Mouse (Mus musculus) embryo, embryonic 11.5 days (tissue): Measurements from ENCODE around the gene Spock1.

Source experiments
- DNase-seq: peaks from one replicate; pipeline ENCODE4 v3.0.0-alpha.2; 2012; ENCODE audit warnings: low read depth, low spot score

The Spock1 gene

GRCm38 (mm10) chr13:57660523-57660922 lies 247.6 kb downstream of the Spock1 start:
- no peak for DNase-seq

- no peak for DNase-seq
These were observed 248.3 kb downstream of the Spock1 start for GRCm38 (mm10) chr13:57659872-57660271.

GRCm38 (mm10) chr13:57656606-57657005 lies 251.5 kb downstream of the Spock1 start:
- DNase-seq, result no peak

- no peak for DNase-seq
These were observed 253.8 kb downstream of the Spock1 start for GRCm38 (mm10) chr13:57654362-57654761.

GRCm38 (mm10) chr13:57651236-57651635 lies 256.9 kb downstream of the Spock1 start:
- no peak for DNase-seq

- DNase-seq, result no peak
These were observed 259.3 kb downstream of the Spock1 start for GRCm38 (mm10) chr13:57648784-57649183.

GRCm38 (mm10) chr13:57647456-57647855 lies 260.7 kb downstream of the Spock1 start:
- no peak for DNase-seq

GRCm38 (mm10) chr13:57643036-57643435 lies 265.1 kb downstream of the Spock1 start:
- no peak for DNase-seq

- no peak for DNase-seq
These were observed 266.5 kb downstream of the Spock1 start for GRCm38 (mm10) chr13:57641649-57642048.

GRCm38 (mm10) chr13:57640968-57641367 lies 267.2 kb downstream of the Spock1 start:
- no peak for DNase-seq

GRCm38 (mm10) chr13:57638820-57639219 lies 269.3 kb downstream of the Spock1 start:
- no peak for DNase-seq

- DNase-seq, result no peak
These were observed 270.5 kb downstream of the Spock1 start for GRCm38 (mm10) chr13:57637606-57638132.

GRCm38 (mm10) chr13:57637080-57637572 lies 271.0 kb downstream of the Spock1 start:
- no peak for DNase-seq

- no peak for DNase-seq
These were observed 271.7 kb downstream of the Spock1 start for GRCm38 (mm10) chr13:57636196-57637015.

- no peak for DNase-seq
These were observed 277.6 kb downstream of the Spock1 start for GRCm38 (mm10) chr13:57630532-57630931.

- DNase-seq, result peak; percentile 7
These were observed 279.9 kb downstream of the Spock1 start for GRCm38 (mm10) chr13:57628218-57628617.

- DNase-seq, result no peak
These were observed 281.7 kb downstream of the Spock1 start for GRCm38 (mm10) chr13:57626434-57626833.

GRCm38 (mm10) chr13:57623909-57624481 lies 284.1 kb downstream of the Spock1 start:
- DNase-seq, result no peak

GRCm38 (mm10) chr13:57619079-57619768 lies 288.9 kb downstream of the Spock1 start:
- DNase-seq, result no peak

- DNase-seq, result no peak
These were observed 296.6 kb downstream of the Spock1 start for GRCm38 (mm10) chr13:57611326-57612171.

- no peak for DNase-seq
These were observed 298.2 kb downstream of the Spock1 start for GRCm38 (mm10) chr13:57609946-57610345.
